Mouse (Mus musculus) v-Abl transformed pro-B cells (cell line): ENCODE measurements around the gene Rnf26.

Experiments used
- in situ Hi-C, 2 experiments: fragments of 400-800 bp; cut with MboI; formaldehyde crosslinking; loops; one replicate each; pipeline ENCODE4 v1.15.1; 2025; ENCODE audit not compliant: unreplicated experiment in 2 of 2

Rnf26 gene

DNA sequence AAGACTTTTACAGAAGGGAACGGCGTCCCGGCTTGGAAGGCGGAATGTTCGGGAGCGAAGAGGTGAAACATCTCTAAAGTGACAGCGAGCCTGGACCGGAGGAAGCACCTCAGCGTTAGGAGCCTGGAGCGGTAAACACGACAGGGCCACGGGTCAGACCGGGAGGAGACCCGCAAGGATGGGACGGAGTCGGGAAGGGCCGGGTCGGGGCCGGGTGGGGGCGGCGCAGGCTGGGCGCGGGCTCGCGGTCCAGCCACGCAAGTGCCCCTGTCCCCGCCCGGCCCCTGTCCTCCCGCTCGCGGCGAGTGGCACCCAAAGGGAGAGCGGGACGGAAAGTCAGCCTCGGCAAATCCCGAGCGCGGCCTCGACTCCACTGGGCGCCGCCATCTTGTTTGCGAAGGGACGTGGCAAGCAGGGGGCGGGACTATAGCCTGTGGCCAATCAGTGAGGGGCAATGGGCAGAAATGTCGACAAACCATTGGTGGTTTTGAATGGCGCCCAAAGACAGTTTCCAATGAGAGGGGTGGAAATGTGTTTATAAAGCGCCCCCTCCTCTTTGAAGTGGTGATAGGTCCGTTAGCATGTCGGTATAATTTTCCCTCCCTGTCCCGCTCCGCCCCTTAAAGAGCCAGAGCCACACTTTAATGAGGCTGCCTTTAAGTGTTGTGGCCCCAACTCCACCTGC is at the start of gene Rnf26, which contains the start of gene Gm49380:
TSS of gene Rnf26 (minus strand) at position 413 of the 685 bp plus-strand sequence.
TSS of gene Gm49380 (minus strand) at position 396 of the 685 bp plus-strand sequence.
- in situ Hi-C loops: no loop called here

DNA sequence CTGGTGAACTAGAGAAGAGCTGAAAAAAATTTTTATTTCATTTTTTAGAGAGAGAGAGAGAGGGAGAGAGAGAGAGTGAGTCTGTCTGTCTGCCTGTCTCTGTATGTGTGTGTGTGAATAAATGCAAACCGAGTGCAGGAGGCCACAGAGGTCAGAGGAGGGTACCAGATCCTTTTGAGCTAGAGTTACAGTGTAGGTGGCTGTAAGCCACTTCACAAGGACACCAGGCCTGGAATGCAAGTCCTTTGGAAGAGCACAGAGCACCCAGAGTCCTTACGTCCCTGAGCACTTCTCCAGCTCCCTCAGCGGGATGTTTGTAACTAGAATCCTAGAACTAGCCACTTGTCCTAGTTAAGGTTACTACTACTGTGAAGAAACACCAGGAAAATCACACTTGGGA is 46.6 kb upstream of the Rnf26 start:
- in situ Hi-C loops: no loop called here

DNA sequence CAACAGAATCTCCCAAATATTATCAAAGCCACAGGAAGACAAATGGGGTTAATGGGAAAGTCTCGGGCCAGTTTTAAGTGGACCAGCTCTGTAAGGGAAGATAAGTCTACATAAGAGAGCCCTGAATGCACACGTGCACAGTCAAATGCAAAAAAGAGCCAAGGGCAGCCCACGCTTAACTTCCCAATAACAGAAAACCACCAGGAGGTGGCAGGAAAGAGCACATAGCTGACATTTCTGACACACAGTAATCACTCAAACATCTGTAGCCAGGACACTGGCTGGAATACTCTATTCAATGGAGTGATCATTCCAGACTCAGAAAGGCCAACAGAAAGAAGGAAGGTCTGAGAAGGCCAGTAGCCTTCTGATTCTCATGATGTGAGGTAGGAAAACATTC is 34.0 kb upstream of the Rnf26 start:
- in situ Hi-C loops: no loop called here

DNA sequence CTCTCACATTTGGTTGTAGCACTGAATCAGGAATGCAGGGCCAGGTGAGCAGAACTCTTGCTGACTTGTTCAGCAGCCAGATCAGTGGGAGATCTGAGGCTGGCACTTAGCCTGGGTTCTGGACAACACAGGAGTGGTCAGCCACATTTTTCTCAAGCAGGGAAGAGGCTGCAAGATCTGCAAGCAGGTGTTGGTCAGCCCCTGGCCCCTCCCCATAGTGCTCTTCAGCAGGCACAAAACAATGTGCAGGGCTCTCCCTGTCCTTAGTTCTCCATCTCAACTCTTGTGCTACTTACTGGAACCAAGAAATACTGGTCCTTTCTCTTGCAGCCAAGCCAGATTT is 31.4 kb upstream of the Rnf26 start:
- in situ Hi-C loops: no loop called here

DNA sequence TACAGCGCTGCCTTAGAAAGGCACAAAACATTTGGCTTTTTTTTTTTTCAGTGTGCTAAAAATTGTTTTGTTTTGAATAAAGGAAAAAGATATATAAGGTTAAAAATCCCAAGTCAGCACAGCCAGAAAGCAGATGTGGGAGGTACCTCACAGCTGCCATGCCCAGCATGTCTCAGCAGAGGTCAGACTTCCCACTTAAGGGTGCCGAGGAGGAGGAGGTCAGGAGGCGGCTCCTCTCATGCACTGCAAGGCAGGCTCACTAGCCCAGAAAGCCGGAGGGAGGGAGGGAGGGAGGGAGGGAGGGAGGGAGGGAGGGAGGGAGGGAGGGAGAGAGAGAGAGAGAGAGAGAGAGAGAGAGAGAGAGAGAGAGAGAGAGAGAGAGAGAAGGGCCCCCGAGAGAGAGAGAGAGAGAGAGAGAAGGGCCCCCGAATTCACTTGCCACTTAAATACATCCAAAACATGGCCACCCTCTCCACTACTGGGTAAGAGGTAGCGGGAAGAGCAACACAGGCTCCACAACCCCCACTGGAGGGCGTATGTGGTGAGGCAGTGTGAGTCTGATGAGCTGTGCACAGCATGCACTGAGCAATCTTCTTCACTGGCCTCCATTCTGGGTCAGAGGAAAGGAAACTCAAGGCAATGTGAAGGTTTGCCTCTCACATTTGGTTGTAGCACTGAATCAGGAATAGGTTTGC is 30.9 kb upstream of the Rnf26 start:
- in situ Hi-C loops: no loop called here

DNA sequence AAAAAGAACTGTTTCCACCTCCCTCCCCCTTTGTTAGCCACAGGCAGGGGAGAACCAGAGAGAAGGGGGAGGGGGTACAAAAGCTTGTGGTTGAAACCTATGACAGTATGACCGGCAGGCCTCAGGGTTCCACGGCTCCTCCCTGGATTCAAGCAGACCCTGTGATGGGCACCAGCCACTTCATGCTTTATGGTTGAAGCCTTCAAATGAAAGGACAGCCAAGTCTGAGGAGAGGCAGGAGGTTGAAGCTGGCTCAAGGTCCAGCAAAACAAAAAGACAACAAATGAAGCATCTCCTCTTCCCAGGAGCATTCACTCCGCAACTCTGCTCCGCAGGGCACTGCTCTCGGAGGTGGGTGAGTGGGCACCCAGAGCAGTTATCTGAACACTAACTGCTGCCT is 30.1 kb upstream of the Rnf26 start:
- in situ Hi-C loops: no loop called here

DNA sequence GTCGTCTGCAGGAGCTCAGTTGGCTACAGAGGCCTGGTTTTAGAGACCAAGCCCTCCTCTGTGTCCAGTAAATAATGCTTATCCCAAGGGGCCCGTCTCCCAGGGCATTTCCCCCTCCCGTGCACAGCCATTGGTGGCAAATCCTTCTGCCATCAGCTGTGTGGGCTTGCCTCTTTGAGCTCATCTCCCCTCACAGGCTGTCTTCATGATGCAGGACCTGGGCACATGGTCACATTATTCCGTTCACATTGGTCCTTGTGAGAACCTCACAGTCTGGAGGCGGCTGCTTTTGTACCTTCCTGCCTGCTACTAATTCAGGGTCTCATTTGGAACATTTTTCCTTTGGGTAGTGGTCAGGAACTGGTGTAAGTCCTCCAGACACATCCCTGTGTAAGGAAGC is 28.6 kb upstream of the Rnf26 start:
- in situ Hi-C loops: no loop called here

DNA sequence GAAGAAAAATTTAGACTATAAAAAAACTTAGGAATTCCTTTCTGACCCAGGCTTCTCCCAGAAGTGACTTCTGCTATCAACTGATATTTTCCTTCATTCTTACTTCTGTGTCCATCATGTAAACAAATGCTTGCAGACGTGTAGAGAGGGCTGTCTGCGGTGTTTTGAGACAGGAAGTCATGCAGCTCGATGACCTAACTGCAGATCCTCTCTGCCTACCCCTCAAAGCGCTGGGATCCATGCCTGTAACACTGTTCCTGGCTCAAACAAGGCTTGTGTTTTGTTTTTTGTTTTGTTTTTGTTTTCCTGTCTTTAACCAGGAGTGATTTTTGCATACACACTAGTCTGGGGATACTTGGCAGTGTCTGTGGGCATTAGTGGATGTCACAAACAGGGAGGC is 24.5 kb upstream of the Rnf26 start:
- in situ Hi-C loops: no loop called here

DNA sequence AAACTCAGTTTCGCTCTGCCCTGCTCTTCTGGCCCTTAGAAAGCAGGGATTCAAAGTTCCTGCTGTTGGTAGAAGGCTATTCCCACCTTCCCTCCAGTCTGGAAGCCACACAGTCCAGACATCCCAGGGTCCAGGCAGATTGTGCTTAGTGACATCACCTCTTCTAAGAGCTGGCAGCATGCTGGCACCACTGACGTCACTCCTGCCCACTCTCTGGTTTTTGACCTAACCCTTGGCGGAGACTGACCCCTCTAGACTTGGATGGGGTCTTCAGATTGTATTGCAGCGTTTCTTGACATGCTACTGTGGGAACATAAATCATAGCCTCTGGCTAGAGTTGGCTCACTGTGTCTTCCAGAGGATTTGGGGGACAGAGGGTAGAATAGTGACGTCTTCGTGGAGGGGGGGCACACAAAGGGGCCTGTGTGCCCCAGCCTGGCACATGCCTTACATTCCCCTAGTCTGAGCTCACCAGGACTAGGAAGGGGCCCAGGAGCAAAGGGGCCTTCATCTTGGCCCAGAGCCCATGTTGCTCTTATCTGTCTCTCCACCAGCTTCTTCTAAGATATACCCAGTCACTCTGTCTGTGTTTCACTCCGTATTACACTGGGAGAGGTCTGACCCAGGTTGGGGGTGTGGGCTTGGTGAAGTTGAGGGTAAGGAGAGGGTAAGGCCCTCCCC is 22.6 kb upstream of the Rnf26 start:
- in situ Hi-C loops: no loop called here

DNA sequence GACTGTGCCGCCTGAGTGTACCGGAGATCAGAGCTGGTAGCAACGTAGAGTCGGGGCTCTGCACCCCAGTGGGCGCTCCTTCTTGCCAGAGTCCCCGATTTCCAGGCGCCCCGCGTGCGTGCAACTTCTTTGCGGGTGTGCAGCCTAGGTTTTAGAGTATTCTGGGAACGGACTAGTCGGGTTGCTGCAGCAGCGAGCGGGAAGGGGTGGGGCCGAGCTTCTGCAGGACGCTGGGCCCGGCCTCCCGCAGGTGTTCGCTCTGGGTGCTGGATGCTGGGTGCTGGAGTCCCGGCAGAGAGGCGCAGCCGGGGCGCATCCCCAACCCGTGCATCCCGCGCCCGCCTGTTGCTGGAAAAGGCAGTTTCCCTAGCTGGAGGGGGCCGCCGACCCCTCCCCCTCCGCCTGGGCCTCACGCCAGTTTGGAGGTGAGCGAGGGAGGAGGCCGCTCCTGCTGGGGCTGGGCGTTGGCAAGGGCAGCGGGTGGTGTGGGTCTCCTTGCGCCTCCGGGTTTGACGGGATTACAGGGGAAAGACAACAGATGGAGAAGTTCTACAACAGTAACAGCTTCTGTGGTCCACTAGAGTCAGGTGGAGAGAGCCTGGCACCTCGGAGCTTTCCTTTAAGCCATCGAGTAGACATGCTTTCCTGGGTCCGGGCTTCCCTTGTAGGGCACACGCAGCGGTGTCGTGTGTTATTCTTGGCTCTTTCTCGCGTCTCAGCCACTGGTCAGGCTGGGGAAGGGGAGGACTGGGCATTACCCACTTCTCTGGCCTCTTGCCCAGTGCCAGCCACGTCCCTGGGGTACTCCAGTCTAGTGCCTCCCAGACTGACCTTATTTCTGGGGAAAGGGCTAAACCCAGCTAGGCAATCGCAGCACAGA is 21.8 kb upstream of the Rnf26 start:
- in situ Hi-C loops: no loop called here

DNA sequence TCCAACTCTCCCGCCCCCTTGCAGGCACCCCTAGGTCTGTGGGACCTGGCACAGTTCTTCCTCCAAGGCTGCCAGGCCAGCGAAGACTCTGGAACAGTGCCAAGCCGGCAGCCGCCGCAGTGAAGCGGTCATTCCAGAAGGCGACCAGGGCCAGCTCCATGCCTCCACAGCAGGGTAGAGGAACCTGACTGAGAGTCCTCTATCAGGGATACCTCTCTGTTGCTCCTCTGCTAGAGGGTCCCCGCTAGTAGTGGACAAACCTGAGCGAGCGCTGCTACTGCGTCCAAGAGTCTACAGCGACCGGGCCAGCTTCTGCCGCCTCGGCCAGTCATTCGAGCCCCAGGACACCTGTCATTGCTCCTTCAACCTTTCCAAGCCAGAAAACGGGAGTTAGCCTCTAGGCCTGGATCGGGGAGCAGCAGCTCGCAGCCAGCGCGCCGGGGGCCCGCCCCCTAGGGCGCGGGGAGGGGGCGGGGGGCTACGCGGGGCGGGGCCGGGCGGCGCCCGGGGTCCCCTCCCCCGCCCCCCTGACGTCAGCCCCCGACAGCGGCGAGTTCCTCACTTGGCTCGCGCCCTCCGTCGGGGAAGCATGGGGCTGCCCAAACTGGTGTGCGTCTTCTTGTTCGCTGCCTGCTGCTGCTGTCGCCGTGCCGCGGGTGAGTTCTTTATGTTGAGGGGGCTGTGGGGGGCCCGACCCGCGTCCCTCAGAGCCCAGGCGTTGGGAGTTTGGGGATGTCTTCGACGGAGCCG is 21.0 kb upstream of the Rnf26 start, which contains the start of gene Mcam:
TSS of gene Mcam (plus strand) at position 369 of the 750 bp plus-strand sequence.
- in situ Hi-C loops: no loop called here

DNA sequence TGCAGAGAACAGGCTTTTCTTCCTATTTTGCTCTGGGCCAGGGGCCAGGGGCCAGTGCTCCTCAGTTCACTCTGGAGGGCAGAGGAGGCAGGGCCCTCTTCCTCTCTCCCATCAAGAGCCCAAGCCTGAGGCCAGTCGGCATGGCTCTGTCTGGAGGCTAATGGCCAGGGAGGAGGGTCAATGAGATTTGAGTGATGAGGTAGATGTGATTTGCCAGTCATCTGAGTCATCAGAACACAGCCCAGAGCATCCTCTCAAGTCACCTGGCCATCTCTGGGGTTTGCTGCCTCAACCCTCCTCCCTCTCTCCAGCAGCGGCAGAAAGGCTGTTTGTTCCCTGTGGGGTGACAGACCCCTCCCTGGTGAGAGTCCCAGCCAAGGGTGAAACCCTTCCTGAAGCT is 20.0 kb upstream of the Rnf26 start:
- in situ Hi-C loops: no loop called here

DNA sequence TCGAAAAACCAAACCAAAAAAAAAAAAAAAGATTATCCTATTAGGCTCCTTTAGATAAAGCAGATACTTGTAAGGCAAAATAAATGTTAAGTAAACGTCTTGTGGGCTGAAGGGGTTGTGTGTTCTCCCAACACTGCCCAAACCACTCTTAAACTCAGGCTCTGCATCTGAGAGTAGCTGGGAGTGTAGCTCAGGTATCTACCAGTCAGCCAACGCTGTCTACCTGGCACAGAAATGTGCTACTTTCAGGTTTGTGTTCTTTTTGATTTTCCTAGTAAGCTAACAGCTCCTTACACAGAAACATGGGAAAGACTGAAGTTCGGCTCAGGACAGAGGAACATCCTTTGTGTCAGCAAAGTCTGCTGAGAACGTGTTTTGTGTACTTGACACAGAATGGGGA is 18.9 kb upstream of the Rnf26 start:
- in situ Hi-C loops: no loop called here

DNA sequence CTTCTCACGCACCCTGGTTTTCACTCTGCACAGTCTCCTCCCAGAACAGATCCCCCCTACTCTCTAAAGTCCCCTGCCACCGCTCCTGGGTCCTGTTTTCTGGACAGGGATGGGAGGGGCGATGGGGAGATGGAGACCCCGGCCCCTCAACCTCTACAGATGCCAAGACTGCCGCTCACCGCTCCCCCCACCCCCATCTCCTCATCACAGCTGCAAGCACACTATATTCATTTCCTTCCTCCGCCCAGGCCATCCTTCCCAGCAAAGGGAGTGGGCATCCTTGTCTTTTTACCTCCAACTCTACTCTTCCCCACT is 17.9 kb upstream of the Rnf26 start:
- in situ Hi-C loops: no loop called here

DNA sequence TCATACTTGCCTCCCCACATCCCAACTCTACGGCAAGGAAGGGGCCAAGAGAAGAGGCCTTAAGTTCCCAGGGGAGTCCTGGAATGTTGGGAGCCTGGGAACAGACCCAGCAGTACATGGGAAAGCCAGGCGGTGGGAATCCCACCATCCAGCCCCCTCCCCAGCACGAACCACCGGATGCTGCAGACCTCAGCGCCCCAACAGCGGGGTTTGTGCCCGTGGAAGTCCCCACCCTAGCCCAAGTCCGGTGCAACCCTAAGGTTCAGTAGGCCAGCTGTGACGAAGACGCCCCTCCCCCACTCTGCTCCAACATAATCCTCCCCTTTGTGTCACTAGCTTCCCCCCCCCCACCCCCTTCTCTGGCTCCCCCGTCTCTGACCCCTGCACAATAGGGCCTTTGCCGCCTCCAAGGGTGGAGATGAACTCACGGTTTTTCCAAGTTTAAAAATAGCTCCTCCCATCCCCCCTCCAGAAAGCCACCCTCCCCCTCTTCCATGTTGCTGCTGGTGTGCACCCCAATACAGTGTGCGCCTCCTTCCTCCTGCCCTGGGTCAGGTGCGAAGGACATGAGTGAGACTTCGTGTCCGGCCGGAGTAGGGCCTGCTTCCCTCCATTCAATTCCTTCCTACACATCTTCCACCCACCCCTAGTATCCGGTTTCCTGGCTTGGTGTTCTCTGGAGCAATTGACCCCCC is 17.4 kb upstream of the Rnf26 start:
- in situ Hi-C loops: no loop called here

DNA sequence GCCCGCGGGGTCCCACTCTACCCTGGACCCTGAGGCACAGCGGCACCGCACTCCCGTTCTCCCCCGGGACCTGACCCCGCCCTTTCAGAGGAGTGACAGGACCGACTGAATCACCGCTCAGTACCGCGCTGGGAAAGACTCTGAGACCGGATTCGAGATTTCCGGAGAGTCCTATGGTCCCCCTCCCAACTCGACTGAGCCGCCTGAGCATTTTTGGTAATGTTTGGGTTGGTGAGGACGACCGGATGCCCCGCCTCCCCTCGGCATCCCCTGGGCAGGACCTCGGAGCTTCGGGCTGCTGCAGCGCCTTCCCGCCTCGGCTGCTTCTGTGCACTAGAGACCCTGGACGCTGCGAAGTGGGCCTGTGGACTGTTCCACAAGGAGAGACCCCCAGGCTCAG is 16.7 kb upstream of the Rnf26 start:
- in situ Hi-C loops: no loop called here

DNA sequence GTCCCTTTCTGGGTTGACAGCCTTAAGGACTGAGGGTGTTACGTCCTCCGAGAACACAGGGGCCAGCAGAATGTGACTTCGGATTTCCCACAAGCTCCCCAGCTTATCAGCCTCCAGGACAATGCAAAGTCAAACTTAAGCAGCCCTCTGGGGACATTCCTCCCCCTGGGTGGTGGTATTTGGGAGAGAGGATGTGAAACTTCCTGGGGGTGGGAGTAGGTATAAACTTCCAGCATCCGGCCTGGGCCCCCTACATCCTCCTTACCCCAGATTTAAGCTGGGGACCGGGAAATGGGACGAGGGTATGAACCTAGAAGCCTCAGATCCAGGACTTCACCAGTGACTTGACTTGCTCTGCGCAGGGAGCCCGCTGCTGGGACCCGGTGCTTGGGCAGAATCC is 16.3 kb upstream of the Rnf26 start:
- in situ Hi-C loops: loop anchor here (5.0 to 10.0 kb wide), 6 partner anchors 105 to 258 kb away; partner anchors contain the start of genes Nlrx1 (in 2 of the 2) and Cbl (in 1 of the 2)

DNA sequence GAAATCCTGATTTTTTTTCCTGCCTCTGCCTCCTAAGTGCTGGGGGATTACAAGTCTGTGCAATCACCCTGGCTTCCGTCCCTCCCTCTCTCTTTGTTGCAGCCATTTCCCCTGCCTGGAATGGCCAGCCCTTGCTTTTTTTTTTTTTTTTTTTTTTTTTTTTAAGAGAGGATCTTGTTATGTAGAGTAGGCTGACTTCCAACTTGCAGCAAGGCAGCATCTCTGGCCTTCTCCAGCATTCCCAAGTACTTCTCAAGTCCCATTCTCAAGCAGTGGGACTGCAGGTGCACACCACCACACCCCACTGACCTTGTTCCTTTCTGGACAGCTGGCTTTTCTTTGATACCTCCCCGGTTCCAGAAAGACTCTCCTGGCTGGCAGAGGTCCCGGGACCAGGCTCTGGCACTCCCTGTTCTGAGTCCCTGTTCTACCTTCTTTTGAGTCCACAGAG is 14.1 kb upstream of the Rnf26 start:
- in situ Hi-C loops: loop anchor here (5.0 to 10.0 kb wide), 6 partner anchors 107 to 260 kb away; partner anchors contain the start of genes Nlrx1 (in 2 of the 2) and Cbl (in 1 of the 2)

DNA sequence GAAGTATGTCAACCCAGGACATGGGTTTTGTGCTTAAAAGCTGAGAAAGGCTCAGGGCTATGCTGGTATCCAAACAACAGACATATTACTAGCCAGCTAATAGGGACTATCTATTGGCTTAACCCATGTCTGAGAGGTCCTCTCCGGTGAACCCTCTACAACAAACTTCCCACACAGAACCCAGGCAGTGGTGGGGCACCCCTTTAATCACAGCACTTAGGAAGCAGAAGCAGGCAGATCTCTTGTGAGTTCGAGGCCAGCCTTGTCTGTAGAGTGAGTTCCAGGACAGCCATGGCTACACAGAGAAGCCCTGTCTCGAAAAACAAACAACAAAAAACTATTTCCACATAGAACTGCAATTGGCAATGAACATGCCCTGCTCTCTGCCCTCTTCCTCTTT is 13.4 kb upstream of the Rnf26 start:
- in situ Hi-C loops: loop anchor here (5.0 to 10.0 kb wide), 6 partner anchors 108 to 261 kb away; partner anchors contain the start of genes Nlrx1 (in 2 of the 2) and Cbl (in 1 of the 2)
